Mouse (Mus musculus) ES-Bruce4 (cell line): ENCODE measurements around the gene Ahcyl1.

ENCODE experiments used
- CTCF ChIP-seq: IDR thresholded peaks from one replicate; pipeline ENCODE4 v1.8.1; 2011; ENCODE audit warnings: low read depth, low read length
- POLR2A ChIP-seq: IDR thresholded peaks from one replicate; pipeline ENCODE4 v1.8.1; 2011; ENCODE audit warnings: low read length; ENCODE audit not compliant: insufficient read depth

- TF ChIP-seq CTCF (no peak), POLR2A (no peak)
Measured at GRCm38 (mm10) chr3:107739966-107740365, 43.6 kb upstream of the Ahcyl1 start.
